Comparison of ENCODE assay signal across 8 mouse cellular contexts in genomic region chr2:25264286-25264660, GRCm38 (mm10). TPM values are rescaled to one million over a fixed set of nuclear protein-coding genes. Genes with fewer than 3 reads are reported as not detected.
DNase-seq lines count a peak whose midpoint lies in the region; ATAC-seq and TF ChIP-seq lines count a peak whose summit lies in the region.

No protein-coding gene starts in this region.

- TF ChIP-seq CTCF in G1E (IDR thresholded peaks at IDR 0.05; ENCODE audit: low read depth, low read length): no peak

- H3K36me3 ChIP-seq in heart, embryonic 12.5 days: peaks cover 10% of the 10 kb centered on the region
- peaks cover 60% of the 10 kb centered on the region for H3K36me3 ChIP-seq in G1E (replicated peaks)
- H3K36me3 ChIP-seq in hindbrain, embryonic 12.5 days: peaks cover 9% of the 10 kb centered on the region
- H3K36me3 ChIP-seq in midbrain, embryonic 13.5 days: peaks cover 14% of the 10 kb centered on the region

- 77% methylated on average over 5 of the region's 5 CpGs for WGBS in heart, embryonic 12.5 days
- 83% methylated on average over 5 of the region's 5 CpGs for WGBS in hindbrain, embryonic 12.5 days
- 76% methylated on average over 5 of the region's 5 CpGs for WGBS in midbrain, embryonic 13.5 days

- peak overlapping the region; percentile 93 for H3K4me2 ChIP-seq in heart, embryonic 12.5 days
- H3K4me2 ChIP-seq in hindbrain, embryonic 12.5 days (replicated peaks): peak overlapping the region; percentile 99
- peak overlapping the region; percentile 100 for H3K4me2 ChIP-seq in midbrain, embryonic 13.5 days (replicated peaks)

- ATAC-seq in heart, embryonic 12.5 days (ENCODE audit: insufficient number of reproducible peaks, low FRiP score): no peak
- ATAC-seq in G1E (ENCODE audit: extremely low read depth, insufficient number of reproducible peaks, low FRiP score, poor library complexity, severe bottlenecking): no peak
- no peak for ATAC-seq in hindbrain, embryonic 12.5 days (ENCODE audit: low FRiP score)
- no peak for ATAC-seq in midbrain, embryonic 13.5 days
- ATAC-seq in CD4-positive, CD25-positive, alpha-beta regulatory T cell, adult 4 months: no peak

- H3K4me3 ChIP-seq in heart, embryonic 12.5 days: peak overlapping the region; percentile 77
- peak overlapping the region; percentile 89; the same call in 1 of the 2 replicates for H3K4me3 ChIP-seq in G1E (ENCODE audit: low read depth, low read length)
- peak overlapping the region; percentile 62 for H3K4me3 ChIP-seq in hindbrain, embryonic 12.5 days
- peak overlapping the region; percentile 80 for H3K4me3 ChIP-seq in midbrain, embryonic 13.5 days (replicated peaks)

- H3K27ac ChIP-seq in heart, embryonic 12.5 days (ENCODE audit: poor library complexity, severe bottlenecking): no peak overlapping the region
- H3K27ac ChIP-seq in hindbrain, embryonic 12.5 days: no peak overlapping the region
- H3K27ac ChIP-seq in midbrain, embryonic 13.5 days: no peak overlapping the region

- peaks cover 18% of the 10 kb centered on the region for H3K27me3 ChIP-seq in heart, embryonic 12.5 days (replicated peaks)
- H3K27me3 ChIP-seq in G1E (ENCODE audit: insufficient read depth, low read length): no peaks in the 10 kb centered on the region
- peaks cover 23% of the 10 kb centered on the region for H3K27me3 ChIP-seq in hindbrain, embryonic 12.5 days
- H3K27me3 ChIP-seq in midbrain, embryonic 13.5 days: peaks cover 16% of the 10 kb centered on the region

- no peak for DNase-seq in heart, postnatal 36 days
- DNase-seq in G1E (ENCODE audit: low spot score): no peak
- no peak for DNase-seq in right cerebral cortex, postnatal 4 days
- no peak for DNase-seq in left cerebral cortex, postnatal 25 days (ENCODE audit: low spot score in 2 of 2)

- intact Hi-C loops in heart, postnatal 36 days (cut with DNase I): no loop called here
- intact Hi-C loops in left cerebral cortex, postnatal 25 days (cut with DNase I): no loop called here

- H3K4me1 ChIP-seq in heart, embryonic 12.5 days (replicated peaks): peaks cover 43% of the 10 kb centered on the region
- peaks cover 79% of the 10 kb centered on the region for H3K4me1 ChIP-seq in G1E (ENCODE audit: insufficient read depth, low read depth, low read length)
- H3K4me1 ChIP-seq in hindbrain, embryonic 12.5 days: peaks cover 52% of the 10 kb centered on the region
- peaks cover 55% of the 10 kb centered on the region for H3K4me1 ChIP-seq in midbrain, embryonic 13.5 days (replicated peaks)

- H3K9ac ChIP-seq in heart, embryonic 12.5 days: peak overlapping the region; percentile 17; the same call in 1 of the 2 replicates
- peak overlapping the region; percentile 13; the same call in 1 of the 2 replicates for H3K9ac ChIP-seq in hindbrain, embryonic 12.5 days
- H3K9ac ChIP-seq in midbrain, embryonic 13.5 days (replicated peaks): peak overlapping the region; percentile 80

- H3K9me3 ChIP-seq in heart, embryonic 12.5 days (replicated peaks): no peaks in the 10 kb centered on the region
- no peaks in the 10 kb centered on the region for H3K9me3 ChIP-seq in G1E (replicated peaks)
- H3K9me3 ChIP-seq in hindbrain, embryonic 12.5 days (replicated peaks): no peaks in the 10 kb centered on the region
- no peaks in the 10 kb centered on the region for H3K9me3 ChIP-seq in midbrain, embryonic 13.5 days

RNA-seq across cellular contexts. Expression of gene Tprn, which starts 1.9 kb away (rescaled TPM):
- polyA plus RNA-seq in heart, embryonic 12.5 days (2016; fragmentation: Nextera tagmentation; extraction: Ambion mirVana): 4.9 and 5.1 TPM in 2 replicates
- total RNA-seq in heart, postnatal 36 days (2021): 1 to 10 TPM; 4.8 to 8.6 TPM
- total RNA-seq in G1E (2014; fragmentation: Nextera tagmentation) (13.6 and 22.0 TPM in 2 replicates), G1E (2017) (8.1 and 10.0 TPM in 2 replicates)
- 51.5 and 52.8 TPM in 2 replicates for polyA plus RNA-seq in G1E (2012)
- polyA plus RNA-seq in hindbrain, embryonic 12.5 days (2016; fragmentation: Nextera tagmentation; extraction: Ambion mirVana): 13.2 and 14.9 TPM in 2 replicates
- polyA plus RNA-seq in midbrain, embryonic 13.5 days (2015; fragmentation: Nextera tagmentation; extraction: Ambion mirVana): 11.4 and 13.3 TPM in 2 replicates
- polyA plus RNA-seq in CD4-positive, CD25-positive, alpha-beta regulatory T cell, adult 4 months (2017; shearing (Covaris generic)): 1 to 10 TPM; 1.8 to 3.8 TPM
- 10 to 100 TPM; 14.4 to 15.5 TPM for total RNA-seq in left cerebral cortex, postnatal 25 days (2021)

RNA-seq across cellular contexts. Expression of gene Ssna1, which starts 8.0 kb away (rescaled TPM):
- 131 and 133 TPM in 2 replicates for polyA plus RNA-seq in heart, embryonic 12.5 days (2016; fragmentation: Nextera tagmentation; extraction: Ambion mirVana)
- total RNA-seq in heart, postnatal 36 days (2021): 10 to 100 TPM; 37.4 to 44.0 TPM
- total RNA-seq in G1E (2014; fragmentation: Nextera tagmentation) (35.9 and 47.0 TPM in 2 replicates), G1E (2017) (100 and 107 TPM in 2 replicates)
- polyA plus RNA-seq in G1E (2012): 237 and 259 TPM in 2 replicates
- 195 and 201 TPM in 2 replicates for polyA plus RNA-seq in hindbrain, embryonic 12.5 days (2016; fragmentation: Nextera tagmentation; extraction: Ambion mirVana)
- 205 and 216 TPM in 2 replicates for polyA plus RNA-seq in midbrain, embryonic 13.5 days (2015; fragmentation: Nextera tagmentation; extraction: Ambion mirVana)
- polyA plus RNA-seq in CD4-positive, CD25-positive, alpha-beta regulatory T cell, adult 4 months (2017; shearing (Covaris generic)): 100 to 1,000 TPM; 124 to 131 TPM
- 10 to 100 TPM; 67.2 to 69.6 TPM for total RNA-seq in left cerebral cortex, postnatal 25 days (2021)

RNA-seq across cellular contexts. Expression of gene Anapc2, which starts 8.0 kb away (rescaled TPM):
- polyA plus RNA-seq in heart, embryonic 12.5 days (2016; fragmentation: Nextera tagmentation; extraction: Ambion mirVana): 83.4 and 87.7 TPM in 2 replicates
- 10 to 100 TPM; 38.6 to 39.1 TPM for total RNA-seq in heart, postnatal 36 days (2021)
- total RNA-seq in G1E (2014; fragmentation: Nextera tagmentation) (39.5 and 50.3 TPM in 2 replicates), G1E (2017) (19.7 and 24.4 TPM in 2 replicates)
- 23.0 and 25.3 TPM in 2 replicates for polyA plus RNA-seq in G1E (2012)
- polyA plus RNA-seq in hindbrain, embryonic 12.5 days (2016; fragmentation: Nextera tagmentation; extraction: Ambion mirVana): 147 and 152 TPM in 2 replicates
- polyA plus RNA-seq in midbrain, embryonic 13.5 days (2015; fragmentation: Nextera tagmentation; extraction: Ambion mirVana): 147 and 149 TPM in 2 replicates
- polyA plus RNA-seq in CD4-positive, CD25-positive, alpha-beta regulatory T cell, adult 4 months (2017; shearing (Covaris generic)): 10 to 100 TPM; 34.8 to 54.1 TPM
- 10 to 100 TPM; 73.0 to 77.2 TPM for total RNA-seq in left cerebral cortex, postnatal 25 days (2021)

RNA-seq across cellular contexts. Expression of gene Tmem203, which starts 9.0 kb away (rescaled TPM):
- polyA plus RNA-seq in heart, embryonic 12.5 days (2016; fragmentation: Nextera tagmentation; extraction: Ambion mirVana): 18.3 and 19.1 TPM in 2 replicates
- 10 to 100 TPM; 13.4 to 15.1 TPM for total RNA-seq in heart, postnatal 36 days (2021)
- total RNA-seq in G1E (2014; fragmentation: Nextera tagmentation) (13.7 and 14.6 TPM in 2 replicates), G1E (2017) (15.5 and 17.1 TPM in 2 replicates)
- 7.8 and 10.0 TPM in 2 replicates for polyA plus RNA-seq in G1E (2012)
- polyA plus RNA-seq in hindbrain, embryonic 12.5 days (2016; fragmentation: Nextera tagmentation; extraction: Ambion mirVana): 16.5 and 18.6 TPM in 2 replicates
- 18.6 and 19.6 TPM in 2 replicates for polyA plus RNA-seq in midbrain, embryonic 13.5 days (2015; fragmentation: Nextera tagmentation; extraction: Ambion mirVana)
- polyA plus RNA-seq in CD4-positive, CD25-positive, alpha-beta regulatory T cell, adult 4 months (2017; shearing (Covaris generic)): 10 to 100 TPM in 1 of 2 experiments, 1 to 10 TPM in 1; 9.5 to 10.4 TPM
- total RNA-seq in left cerebral cortex, postnatal 25 days (2021): 10 to 100 TPM; 32.8 to 37.3 TPM

RNA-seq across cellular contexts. Expression of gene AL732309.1, which starts 17.6 kb away (rescaled TPM):
- polyA plus RNA-seq in heart, embryonic 12.5 days (2016; fragmentation: Nextera tagmentation; extraction: Ambion mirVana): 2.6 and 3.2 TPM in 2 replicates
- 1 to 10 TPM; 1.2 to 2.2 TPM for total RNA-seq in heart, postnatal 36 days (2021)
- total RNA-seq in G1E (2014; fragmentation: Nextera tagmentation) (5.6 and 6.3 TPM in 2 replicates), G1E (2017) (2.6 and 4.2 TPM in 2 replicates)
- 1.4 TPM in 1 of 2 replicates, not detected in the other for polyA plus RNA-seq in G1E (2012)
- 3.5 and 6.2 TPM in 2 replicates for polyA plus RNA-seq in hindbrain, embryonic 12.5 days (2016; fragmentation: Nextera tagmentation; extraction: Ambion mirVana)
- polyA plus RNA-seq in midbrain, embryonic 13.5 days (2015; fragmentation: Nextera tagmentation; extraction: Ambion mirVana): 4.9 and 5.1 TPM in 2 replicates
- polyA plus RNA-seq in CD4-positive, CD25-positive, alpha-beta regulatory T cell, adult 4 months (2017; shearing (Covaris generic)): 1 to 10 TPM; 5.9 to 7.1 TPM
- total RNA-seq in left cerebral cortex, postnatal 25 days (2021): 1 to 10 TPM; 1.6 to 2.9 TPM

Comparison
In these comparisons a context has a peak if more than half of its experiments do, and no peak if none do; other contexts are left out.
1. H3K9ac ChIP-seq: peak in every context shown above with its lines; median percentile 80 in midbrain, embryonic 13.5 days; 17 in heart, embryonic 12.5 days; 13 in hindbrain, embryonic 12.5 days.